Mouse (Mus musculus) lung, embryonic 15.5 days (tissue): ENCODE measurements around the gene Gtf2ird1. TPM values are rescaled to one million over a fixed set of nuclear protein-coding genes. Genes with fewer than 3 reads are reported as not detected.
A peak's percentile ranks its signal among the peaks of the same experiment; 100 is the strongest.

Source experiments
- ATAC-seq: fragments of 200-750 bp; cut with Nextera tagmentation; 2 replicates; pipeline ENCODE4 v1.8.0; 2017; ENCODE audit warnings: moderate number of reproducible peaks, borderline replicate concordance; ENCODE audit not compliant: low FRiP score, low TSS enrichment; ENCODE audit errors: extremely low read depth
- H3K27ac ChIP-seq: fragments of 300-500 bp; sonication (generic); 2 replicates; pipeline ENCODE4 v1.5.1; 2015; ENCODE audit warnings: moderate library complexity, mild to moderate bottlenecking, inconsistent platforms
- H3K27me3 ChIP-seq: fragments of 300-500 bp; sonication (generic); 2 replicates; pipeline ENCODE4 v1.6.1; 2015; ENCODE audit warnings: inconsistent platforms
- H3K36me3 ChIP-seq: fragments of 300-500 bp; sonication (generic); 2 replicates; pipeline ENCODE4 v1.6.1; 2015; ENCODE audit warnings: inconsistent platforms
- H3K4me1 ChIP-seq: fragments of 300-500 bp; sonication (generic); 2 replicates; pipeline ENCODE4 v1.6.1; 2015; ENCODE audit warnings: inconsistent platforms
- H3K4me2 ChIP-seq: fragments of 300-500 bp; sonication (generic); 2 replicates; pipeline ENCODE4 v1.6.1; 2015; ENCODE audit warnings: inconsistent platforms, mild to moderate bottlenecking, moderate library complexity
- H3K4me3 ChIP-seq: fragments of 300-500 bp; sonication (generic); 2 replicates; pipeline ENCODE4 v1.5.1; 2015; ENCODE audit warnings: mild to moderate bottlenecking, inconsistent platforms
- H3K9ac ChIP-seq: fragments of 300-500 bp; sonication (generic); 2 replicates; pipeline ENCODE4 v1.6.1; 2015; ENCODE audit warnings: inconsistent platforms
- H3K9me3 ChIP-seq: fragments of 300-500 bp; sonication (generic); 2 replicates; pipeline ENCODE4 v1.6.1; 2016; ENCODE audit warnings: inconsistent platforms
- WGBS: fragments of 180-500 bp; shearing (Covaris S2); methylation state at CpG from one replicate; pipeline ENCODE4 v1.1.7; 2015; 5-methylcytosine and 5-hydroxymethylcytosine counted together
- polyA plus RNA-seq: library from polyadenylated mRNA; unstranded; fragments of >200 nt; fragmentation: Nextera tagmentation; extraction: Ambion mirVana; gene quantifications from 2 replicates; pipeline ENCODE4 v1.2.1, GENCODE M21; 2015

The Gtf2ird1 gene
- polyA plus RNA-seq, 1 experiment from 2014 or later = 78.0 TPM

DNA sequence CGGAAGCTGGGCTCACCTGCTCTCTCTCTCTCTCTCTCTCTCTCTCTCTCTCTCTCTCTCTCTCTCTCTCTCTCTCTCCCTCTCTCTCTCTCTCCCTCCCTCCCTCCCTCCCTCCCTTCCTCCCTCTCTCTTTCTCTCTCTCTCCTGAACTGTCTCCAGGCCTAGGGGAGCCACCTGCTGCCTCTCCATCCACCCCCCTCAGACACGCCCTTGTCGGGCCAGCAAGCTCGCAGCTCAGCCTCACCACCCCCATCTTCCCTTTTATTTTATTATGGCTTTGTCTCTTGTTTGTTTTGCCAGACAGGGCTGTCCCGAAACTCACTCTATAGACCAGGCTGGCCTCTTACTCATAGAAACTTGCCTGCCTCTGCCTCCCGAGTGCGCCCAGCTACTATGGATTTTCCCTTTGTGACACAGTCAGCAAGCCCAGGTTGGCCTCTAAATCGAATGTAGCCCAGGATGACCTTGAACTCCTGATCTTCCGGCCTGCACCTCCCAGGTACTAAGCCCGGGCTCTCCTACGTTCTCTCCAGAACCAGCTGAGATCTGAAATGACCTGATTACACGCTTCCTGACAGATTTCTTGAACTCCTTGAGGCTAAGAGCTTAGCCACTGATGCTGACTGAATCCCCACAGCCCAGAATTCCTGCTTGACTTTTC is 34.1 kb downstream of the Gtf2ird1 start:
- Histone ChIP-seq H3K4me3 (no peak overlapping the region), H3K9ac (no peak overlapping the region), H3K27me3 (no peaks in the 10 kb centered on the region), H3K4me2 (no peak overlapping the region), H3K36me3 (no peaks in the 10 kb centered on the region), H3K4me1 (0 out of 2 replicates have a peak, but pooled peaks cover 9% of the 10 kb centered on the region), H3K9me3 (no peaks in the 10 kb centered on the region), H3K27ac (no peak overlapping the region)
- WGBS = 90% methylated on average over 12 of the region's 12 CpGs
- no peak for ATAC-seq

GRCm38 (mm10) chr5:134421061-134421460 is 35.5 kb downstream of the Gtf2ird1 start:
- H3K27ac ChIP-seq = no peak overlapping the region
- H3K9me3 ChIP-seq = no peaks in the 10 kb centered on the region
- no peak overlapping the region for H3K4me2 ChIP-seq
- WGBS = 54% methylated on average over 9 of the region's 9 CpGs
- no peak for ATAC-seq
- no peak overlapping the region for H3K4me3 ChIP-seq
- H3K4me1 ChIP-seq = 0 out of 2 replicates have a peak, but pooled peaks cover 9% of the 10 kb centered on the region
- H3K9ac ChIP-seq = no peak overlapping the region
- H3K36me3 ChIP-seq = peaks cover 3% of the 10 kb centered on the region; the same call in 1 of the 2 replicates
- no peaks in the 10 kb centered on the region for H3K27me3 ChIP-seq

DNA sequence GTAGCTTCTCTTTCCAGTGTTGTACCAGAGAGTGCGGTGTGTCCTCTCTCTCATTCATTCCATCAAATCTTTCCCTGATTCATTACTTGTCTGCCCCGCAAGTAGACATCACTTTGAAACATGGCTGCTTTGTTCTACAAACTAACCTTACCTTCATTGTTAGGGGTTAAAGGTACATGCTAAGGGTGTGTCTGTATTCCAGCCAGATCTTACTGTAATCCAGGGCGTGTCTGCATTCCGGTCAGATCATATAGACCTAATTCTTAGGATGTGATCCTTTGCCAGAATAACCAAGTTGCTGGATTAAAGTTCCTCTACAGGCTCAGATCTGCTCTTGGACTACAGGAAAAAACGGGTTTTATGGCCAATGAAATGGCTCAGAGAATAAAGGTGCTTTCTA is 36.8 kb downstream of the Gtf2ird1 start:
- WGBS = 90% methylated on average over 5 of the region's 5 CpGs
- Histone ChIP-seq H3K4me1 (0 out of 2 replicates have a peak, but pooled peaks cover 9% of the 10 kb centered on the region), H3K9ac (no peak overlapping the region), H3K9me3 (no peaks in the 10 kb centered on the region), H3K27me3 (no peaks in the 10 kb centered on the region), H3K36me3 (peaks cover 15% of the 10 kb centered on the region), H3K4me2 (no peak overlapping the region), H3K4me3 (no peak overlapping the region), H3K27ac (no peak overlapping the region)
- no peak for ATAC-seq

DNA sequence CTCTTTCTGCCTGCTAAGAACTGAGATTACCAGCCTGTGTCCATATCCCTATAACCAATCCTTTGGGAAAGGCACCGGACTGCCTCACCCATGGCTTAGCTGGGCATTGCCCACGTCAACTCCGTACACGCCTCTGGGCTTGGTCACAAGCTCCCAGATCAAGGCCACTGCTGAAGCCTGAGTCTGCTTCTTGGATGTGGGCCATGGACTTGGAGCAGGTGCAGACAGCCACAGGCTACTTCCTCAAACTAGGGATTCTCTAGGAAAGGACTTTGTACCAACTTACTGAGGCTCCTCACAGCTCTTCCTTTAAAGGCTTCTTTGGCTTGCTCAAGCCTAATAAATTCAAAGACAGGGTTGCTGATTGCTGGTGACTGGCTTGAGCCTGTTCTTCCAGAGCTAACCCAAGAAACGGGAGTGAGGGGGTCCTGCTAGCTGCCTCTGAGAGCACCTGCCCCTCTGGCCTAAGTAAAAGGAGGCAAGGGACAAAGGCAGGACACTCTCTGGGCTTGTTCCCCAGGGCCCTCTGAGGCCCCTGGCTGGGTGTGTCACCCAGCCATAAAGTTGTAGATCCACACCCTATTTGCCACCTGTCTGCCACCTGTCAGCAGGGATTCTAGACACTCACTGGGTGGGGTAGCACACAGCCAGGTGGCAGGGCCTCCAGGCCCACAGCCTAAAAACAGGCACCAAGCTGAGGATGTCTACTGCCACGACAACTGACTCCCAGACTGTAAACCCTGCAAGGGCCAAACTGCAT is 38.0 kb downstream of the Gtf2ird1 start:
- ATAC-seq = no peak
- H3K4me1 ChIP-seq = 0 out of 2 replicates have a peak, but pooled peaks cover 9% of the 10 kb centered on the region
- no peak overlapping the region for H3K4me2 ChIP-seq
- 89% methylated on average over 6 of the region's 6 CpGs for WGBS
- H3K27me3 ChIP-seq = no peaks in the 10 kb centered on the region
- H3K9me3 ChIP-seq = no peaks in the 10 kb centered on the region
- no peak overlapping the region for H3K4me3 ChIP-seq
- no peak overlapping the region for H3K27ac ChIP-seq
- H3K36me3 ChIP-seq = peaks cover 26% of the 10 kb centered on the region
- H3K9ac ChIP-seq = no peak overlapping the region

DNA sequence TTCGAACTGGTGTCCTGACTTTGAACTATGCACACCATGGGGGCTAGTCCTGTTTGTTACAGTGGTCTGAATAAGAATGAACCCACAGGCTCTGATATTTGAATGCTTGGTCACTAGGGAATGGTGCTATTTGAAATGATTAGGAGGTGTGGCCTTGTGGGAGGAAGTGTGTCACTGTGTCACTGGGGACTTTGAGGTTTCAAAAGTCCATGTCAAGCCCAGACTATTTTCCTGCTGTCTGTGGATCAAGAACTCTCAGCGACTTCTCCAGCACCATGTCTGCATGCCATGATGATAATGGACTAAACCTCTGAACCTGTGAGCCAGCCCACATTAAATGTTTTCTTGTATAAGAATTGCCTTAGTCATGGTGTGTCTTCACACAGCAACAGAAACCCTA is 44.2 kb downstream of the Gtf2ird1 start:
- no peaks in the 10 kb centered on the region for H3K9me3 ChIP-seq
- H3K27me3 ChIP-seq = no peaks in the 10 kb centered on the region
- ATAC-seq = no peak
- no peak overlapping the region for H3K9ac ChIP-seq
- peaks cover 5% of the 10 kb centered on the region; the same call in 1 of the 2 replicates for H3K4me1 ChIP-seq
- H3K4me2 ChIP-seq = no peak overlapping the region
- no peak overlapping the region for H3K27ac ChIP-seq
- H3K4me3 ChIP-seq = no peak overlapping the region
- 93% methylated on average over 2 of the region's 2 CpGs for WGBS
- peaks cover 70% of the 10 kb centered on the region for H3K36me3 ChIP-seq

GRCm38 (mm10) chr5:134410307-134410836 is 46.1 kb downstream of the Gtf2ird1 start:
- no peak overlapping the region for H3K4me2 ChIP-seq
- peaks cover 5% of the 10 kb centered on the region; the same call in 1 of the 2 replicates for H3K4me1 ChIP-seq
- WGBS = 93% methylated on average over 7 of the region's 7 CpGs
- H3K9ac ChIP-seq = no peak overlapping the region
- H3K4me3 ChIP-seq = no peak overlapping the region
- H3K27me3 ChIP-seq = no peaks in the 10 kb centered on the region
- H3K9me3 ChIP-seq = no peaks in the 10 kb centered on the region
- H3K27ac ChIP-seq = no peak overlapping the region
- peaks cover 81% of the 10 kb centered on the region for H3K36me3 ChIP-seq
- ATAC-seq = peak; percentile 39; the same call in 1 of the 2 replicates

DNA sequence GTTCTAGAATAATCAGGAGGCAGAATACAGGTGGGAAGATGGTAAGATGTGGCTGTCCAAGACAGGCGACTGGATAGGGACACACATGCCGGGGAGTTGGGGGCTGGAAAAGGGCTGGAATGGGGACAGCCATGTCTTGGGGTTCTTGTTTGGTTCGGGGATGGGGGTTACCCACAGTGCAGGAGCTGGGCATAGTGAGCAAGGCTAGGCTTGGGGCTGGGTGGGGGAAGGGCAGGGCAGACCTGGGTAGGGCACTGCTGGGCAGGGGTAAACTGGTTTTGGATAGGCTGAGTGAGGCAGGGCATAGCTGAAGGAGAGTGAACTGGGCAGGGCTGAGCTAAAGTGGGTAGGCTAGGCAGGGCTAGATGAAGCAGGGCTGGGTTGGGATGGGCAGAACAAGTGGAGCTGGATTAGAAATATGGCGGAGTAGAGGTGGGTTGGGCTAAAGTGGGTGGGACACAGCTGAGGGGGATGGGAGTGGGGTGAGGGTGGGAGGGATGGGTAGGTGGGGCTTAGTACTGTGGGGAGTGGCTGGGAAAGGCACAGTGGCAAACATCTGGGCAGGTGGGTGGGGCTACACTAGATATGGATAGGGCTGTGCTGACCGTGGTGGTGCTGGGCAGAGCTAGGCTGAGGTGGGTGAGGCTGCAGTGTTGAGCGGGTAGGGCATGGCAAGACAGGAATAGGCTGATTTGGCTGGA is 46.8 kb downstream of the Gtf2ird1 start:
- H3K9ac ChIP-seq = no peak overlapping the region
- H3K27me3 ChIP-seq = no peaks in the 10 kb centered on the region
- no peak overlapping the region for H3K4me3 ChIP-seq
- peaks cover 78% of the 10 kb centered on the region for H3K36me3 ChIP-seq
- H3K9me3 ChIP-seq = no peaks in the 10 kb centered on the region
- peaks cover 5% of the 10 kb centered on the region; the same call in 1 of the 2 replicates for H3K4me1 ChIP-seq
- H3K27ac ChIP-seq = no peak overlapping the region
- ATAC-seq = peak; percentile 47
- no peak overlapping the region for H3K4me2 ChIP-seq
- 94% methylated on average over 6 of the region's 6 CpGs for WGBS

DNA sequence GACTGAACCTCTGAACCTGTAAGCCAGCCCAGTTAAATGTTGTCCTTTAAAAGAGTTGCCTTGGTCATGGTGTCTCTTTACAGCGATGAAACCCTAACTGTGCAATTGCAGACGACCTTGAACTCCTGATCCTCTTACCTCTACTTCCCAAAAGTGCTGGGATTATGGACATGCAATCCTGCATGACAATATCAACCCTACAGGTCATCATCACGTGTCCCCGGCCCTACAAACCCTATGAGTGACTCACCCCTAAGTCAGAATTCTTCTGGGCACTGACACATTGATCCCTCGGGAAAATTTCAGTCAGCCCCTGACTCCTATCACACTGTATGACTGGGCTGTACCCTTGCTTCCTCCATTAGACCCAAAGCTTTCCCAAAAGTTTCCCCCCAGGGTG is 48.4 kb downstream of the Gtf2ird1 start:
- Histone ChIP-seq H3K36me3 (peaks cover 82% of the 10 kb centered on the region), H3K4me2 (no peak overlapping the region), H3K27ac (no peak overlapping the region), H3K4me1 (peaks cover 5% of the 10 kb centered on the region; the same call in 1 of the 2 replicates), H3K9ac (no peak overlapping the region), H3K27me3 (no peaks in the 10 kb centered on the region), H3K4me3 (no peak overlapping the region), H3K9me3 (no peaks in the 10 kb centered on the region)
- 89% methylated on average over 5 of the region's 5 CpGs for WGBS
- no peak for ATAC-seq

GRCm38 (mm10) chr5:134401841-134402240 is 54.7 kb downstream of the Gtf2ird1 start:
- ATAC-seq = peak; percentile 39; the same call in 1 of the 2 replicates
- no peak overlapping the region for H3K27ac ChIP-seq
- H3K4me3 ChIP-seq = no peak overlapping the region
- no peaks in the 10 kb centered on the region for H3K4me1 ChIP-seq
- WGBS = 94% methylated on average over 18 of the region's 18 CpGs
- no peak overlapping the region for H3K9ac ChIP-seq
- H3K27me3 ChIP-seq = no peaks in the 10 kb centered on the region
- H3K9me3 ChIP-seq = no peaks in the 10 kb centered on the region
- no peak overlapping the region for H3K4me2 ChIP-seq
- peaks cover 83% of the 10 kb centered on the region for H3K36me3 ChIP-seq

- WGBS = 79% methylated on average over 15 of the region's 15 CpGs
- Histone ChIP-seq H3K27ac (no peak overlapping the region), H3K36me3 (peaks cover 69% of the 10 kb centered on the region), H3K9me3 (no peaks in the 10 kb centered on the region), H3K4me1 (peaks cover 21% of the 10 kb centered on the region; the same call in 1 of the 2 replicates), H3K4me2 (no peak overlapping the region), H3K4me3 (no peak overlapping the region), H3K9ac (no peak overlapping the region), H3K27me3 (no peaks in the 10 kb centered on the region)
- ATAC-seq = no peak
Observed at GRCm38 (mm10) chr5:134397434-134398163, 58.9 kb downstream of the Gtf2ird1 start.

DNA sequence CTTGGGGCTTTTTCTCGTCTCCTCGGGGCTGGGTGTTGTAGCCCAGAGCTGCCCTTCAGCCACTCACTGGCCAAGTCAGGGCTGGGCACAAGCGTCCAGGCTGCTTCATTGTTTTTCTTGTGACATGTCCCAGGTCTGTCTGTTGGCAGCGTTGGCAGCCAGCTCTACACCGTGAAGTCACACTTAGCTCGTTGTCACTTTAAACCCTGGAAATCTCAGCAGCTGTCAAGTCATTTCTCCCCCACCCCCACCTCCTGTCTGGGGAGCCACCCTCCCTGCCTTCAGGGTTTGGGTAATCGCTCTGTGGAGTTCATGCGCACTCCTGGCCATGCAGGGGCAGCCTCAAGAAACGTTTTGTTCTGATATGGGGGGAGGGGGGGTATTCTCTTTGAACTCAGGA is 60.0 kb downstream of the Gtf2ird1 start:
- no peaks in the 10 kb centered on the region for H3K27me3 ChIP-seq
- no peaks in the 10 kb centered on the region for H3K9me3 ChIP-seq
- peaks cover 21% of the 10 kb centered on the region; the same call in 1 of the 2 replicates for H3K4me1 ChIP-seq
- no peak overlapping the region for H3K4me3 ChIP-seq
- H3K4me2 ChIP-seq = no peak overlapping the region
- peaks cover 66% of the 10 kb centered on the region for H3K36me3 ChIP-seq
- H3K9ac ChIP-seq = no peak overlapping the region
- WGBS = 55% methylated on average over 9 of the region's 9 CpGs
- no peak for ATAC-seq
- no peak overlapping the region for H3K27ac ChIP-seq
